Mouse (Mus musculus): Measurements from ENCODE around the gene Gm20431.

The Gm20431 gene

GRCm38 (mm10) chr2:167602364-167602763, 58.9 kb downstream of the Gm20431 start:
- DNase-seq (ENCODE audit: low spot score in 2 of 2) = no peak

DNA sequence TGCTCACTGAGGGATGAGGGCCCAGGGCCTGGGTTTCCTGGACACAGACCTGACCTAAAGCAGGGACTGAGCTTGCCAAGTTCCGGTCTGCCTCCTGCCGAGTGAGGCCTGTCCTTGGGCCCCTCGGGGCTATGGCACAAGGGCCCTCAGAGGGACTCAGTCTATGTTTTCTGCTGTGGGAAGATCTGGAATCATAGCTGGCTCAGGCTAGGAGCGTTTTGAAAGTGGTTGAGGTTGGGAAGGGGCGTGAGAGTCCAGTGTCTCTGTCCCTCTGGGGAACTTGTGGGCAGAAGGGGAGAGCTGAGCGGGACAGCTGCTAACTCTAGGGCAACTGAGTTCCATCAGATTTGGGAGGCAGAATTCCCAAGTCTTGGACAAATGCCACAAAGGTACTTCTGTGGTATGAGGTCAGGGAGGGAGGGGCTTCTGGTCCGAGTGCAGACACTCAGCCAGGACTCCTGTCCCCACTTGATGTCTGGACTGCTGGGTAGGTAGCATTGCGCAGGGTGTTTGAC, 60.8 kb downstream of the Gm20431 start:
- DNase-seq (ENCODE audit: low spot score in 2 of 2) = no peak

- DNase-seq (ENCODE audit: low spot score in 2 of 2) = no peak
Measured at GRCm38 (mm10) chr2:167599917-167600316, 61.4 kb downstream of the Gm20431 start.

- no peak for DNase-seq (ENCODE audit: low spot score in 2 of 2)
Measured at GRCm38 (mm10) chr2:167599195-167599594, 62.1 kb downstream of the Gm20431 start.

- no peak for DNase-seq (ENCODE audit: low spot score in 2 of 2)
Measured at GRCm38 (mm10) chr2:167597492-167598186, 63.7 kb downstream of the Gm20431 start.

DNA sequence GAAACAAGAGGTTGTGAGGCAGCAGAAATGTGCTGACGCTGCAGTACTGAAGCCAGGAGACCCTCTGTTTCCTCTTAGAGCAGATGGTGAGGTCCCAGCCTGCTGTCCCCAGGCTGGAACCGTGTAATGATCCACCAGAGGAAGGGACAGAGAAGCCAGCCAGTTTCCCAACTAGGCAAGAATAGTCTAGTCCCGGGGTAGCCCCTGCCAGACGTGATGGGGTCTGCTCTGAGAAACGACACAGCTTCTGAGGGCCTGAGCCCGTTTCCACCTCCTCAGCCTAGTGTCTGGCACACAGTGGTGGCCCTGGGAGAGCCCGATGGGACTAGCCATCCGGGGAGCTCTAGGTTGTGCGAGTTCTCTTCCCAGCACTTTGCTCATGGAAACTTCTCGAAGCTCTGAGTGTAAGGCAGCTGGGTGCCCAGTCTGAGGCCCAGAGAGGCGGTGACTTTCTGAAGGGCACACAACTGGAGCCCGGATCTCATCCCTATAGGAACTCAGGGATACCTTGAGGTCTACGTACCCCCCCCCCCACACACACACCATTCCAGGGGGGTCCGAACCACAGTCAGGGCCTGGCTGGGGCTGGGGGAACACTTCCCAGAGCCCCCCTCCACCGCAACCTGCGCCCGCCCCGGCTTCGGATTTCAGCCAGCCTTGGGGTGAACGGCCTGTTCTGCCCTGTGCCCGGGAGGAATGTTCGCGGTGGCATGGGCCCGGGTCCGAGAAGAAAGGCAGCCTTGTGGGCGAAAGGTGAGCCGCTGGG, 64.4 kb downstream of the Gm20431 start:
- no peak for DNase-seq (ENCODE audit: low spot score in 2 of 2)

DNA sequence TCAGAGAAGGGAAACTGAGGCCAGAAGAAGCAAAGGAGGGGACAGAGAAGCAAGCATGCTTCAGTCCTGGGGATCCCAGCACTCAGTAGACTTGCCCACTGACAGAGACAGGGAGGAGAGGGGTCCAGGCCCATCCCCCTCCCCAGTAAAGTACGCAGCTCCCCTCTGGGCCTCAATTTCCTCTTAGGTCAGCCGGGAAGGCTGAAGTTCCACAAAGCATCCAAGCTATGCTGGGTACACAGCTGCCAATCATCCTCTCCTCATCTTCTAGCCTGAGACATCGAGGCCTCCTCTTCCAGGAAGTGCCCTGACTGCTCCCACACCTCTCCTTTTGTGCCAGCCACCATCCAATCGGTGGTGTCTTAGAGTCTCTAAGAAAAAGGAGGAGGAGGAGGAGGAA, 65.0 kb downstream of the Gm20431 start:
- no peak for DNase-seq (ENCODE audit: low spot score in 2 of 2)

GRCm38 (mm10) chr2:167595761-167596171, 65.5 kb downstream of the Gm20431 start:
- DNase-seq (ENCODE audit: low spot score in 2 of 2) = no peak

DNA sequence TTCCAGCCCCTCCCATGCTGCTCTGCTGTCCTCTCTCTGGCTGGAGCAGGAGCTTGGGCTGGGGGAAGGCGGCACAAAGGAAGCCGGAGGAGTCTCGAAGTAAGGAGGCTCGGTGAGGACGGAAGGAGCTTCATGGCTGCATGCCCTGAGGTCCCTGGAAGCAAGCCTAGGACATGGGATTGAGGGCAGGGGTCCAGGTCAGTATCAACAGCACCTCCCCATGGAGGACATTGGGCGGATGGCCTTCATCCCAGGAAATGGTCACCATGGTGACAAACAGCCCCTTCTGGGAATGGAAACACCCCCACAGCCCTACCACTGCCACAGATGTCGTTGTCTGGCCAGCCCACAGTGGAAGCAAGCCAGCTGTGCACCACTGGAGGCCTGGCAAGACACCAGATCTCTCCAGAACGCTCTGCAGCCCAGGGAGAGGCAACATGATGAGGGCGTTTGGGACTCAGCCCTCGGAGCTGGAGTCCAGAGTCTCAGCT, 66.8 kb downstream of the Gm20431 start:
- DNase-seq (ENCODE audit: low spot score in 2 of 2) = peak in 1 of 2 experiments; percentile 42

DNA sequence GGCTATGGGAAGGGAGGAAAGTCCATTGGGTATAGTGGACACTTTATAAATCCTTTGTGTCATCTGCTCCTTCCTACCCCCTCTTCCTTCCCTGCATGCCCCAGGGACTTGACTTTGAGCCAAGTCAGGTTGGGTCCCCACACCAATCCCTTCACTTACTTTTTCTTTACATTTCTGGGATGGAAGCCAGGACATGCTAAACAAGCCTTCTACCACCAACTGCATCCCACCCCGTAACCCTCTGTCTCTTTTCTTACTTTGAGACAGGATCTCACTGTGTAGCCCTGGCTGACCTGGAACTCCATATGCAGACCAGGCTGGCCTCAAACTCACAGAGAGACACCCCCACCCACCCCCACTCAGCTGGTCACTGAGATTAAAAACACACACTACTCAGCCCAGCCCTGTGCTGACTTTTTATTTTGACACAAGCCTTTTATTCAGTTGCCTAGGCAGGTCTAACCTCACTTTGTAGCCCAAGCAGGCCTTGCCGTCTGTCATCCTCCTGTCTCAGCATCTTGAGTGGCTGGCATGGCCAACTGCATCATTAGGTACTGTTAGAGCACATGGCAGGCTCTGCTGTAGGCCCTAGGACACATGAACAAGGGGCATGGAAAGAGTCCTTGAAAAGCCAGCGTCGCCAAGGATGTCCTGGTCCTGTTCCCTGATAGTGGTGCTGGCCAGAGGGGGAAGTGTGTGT, 67.6 kb downstream of the Gm20431 start:
- no peak for DNase-seq (ENCODE audit: low spot score in 2 of 2)

DNA sequence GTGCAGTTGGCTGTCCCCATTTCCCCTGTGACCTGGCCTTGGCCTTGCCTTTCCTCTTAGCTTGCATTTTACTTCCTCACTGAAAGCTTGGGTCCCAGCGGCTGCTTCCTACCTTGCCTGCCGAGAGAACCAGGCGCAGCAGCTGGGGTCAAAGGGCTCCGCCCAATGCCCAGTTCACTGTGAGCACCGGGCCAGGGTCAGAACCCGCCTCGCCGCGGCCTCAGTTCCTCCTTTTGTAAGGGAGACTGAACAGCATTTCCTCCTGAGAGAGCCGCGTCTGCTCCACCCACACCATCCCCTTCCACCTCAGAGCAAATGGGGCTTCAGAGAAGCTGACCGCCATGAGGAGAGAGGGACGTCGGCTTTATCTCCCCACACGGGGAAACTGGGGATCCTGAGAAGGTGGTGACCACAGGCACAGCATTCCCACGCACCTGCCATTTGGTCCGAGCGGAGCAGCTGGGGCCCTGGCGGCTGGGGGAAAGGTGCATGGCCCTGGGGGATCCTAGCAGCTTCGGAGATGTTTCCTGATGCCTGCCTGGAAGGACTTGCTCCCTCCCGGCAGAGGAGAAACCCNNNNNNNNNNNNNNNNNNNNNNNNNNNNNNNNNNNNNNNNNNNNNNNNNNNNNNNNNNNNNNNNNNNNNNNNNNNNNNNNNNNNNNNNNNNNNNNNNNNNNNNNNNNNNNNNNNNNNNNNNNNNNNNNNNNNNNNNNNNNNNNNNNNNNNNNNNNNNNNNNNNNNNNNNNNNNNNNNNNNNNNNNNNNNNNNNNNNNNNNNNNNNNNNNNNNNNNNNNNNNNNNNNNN, 72.3 kb downstream of the Gm20431 start:
- DNase-seq (ENCODE audit: low spot score in 2 of 2) = peak; percentile 75 to 86

GRCm38 (mm10) chr2:167586976-167587375, 74.3 kb downstream of the Gm20431 start:
- DNase-seq (ENCODE audit: low spot score in 2 of 2) = no peak

- DNase-seq (ENCODE audit: low spot score in 2 of 2) = peak in 1 of 2 experiments; percentile 43
Measured at GRCm38 (mm10) chr2:167586041-167586440, 75.3 kb downstream of the Gm20431 start.

DNA sequence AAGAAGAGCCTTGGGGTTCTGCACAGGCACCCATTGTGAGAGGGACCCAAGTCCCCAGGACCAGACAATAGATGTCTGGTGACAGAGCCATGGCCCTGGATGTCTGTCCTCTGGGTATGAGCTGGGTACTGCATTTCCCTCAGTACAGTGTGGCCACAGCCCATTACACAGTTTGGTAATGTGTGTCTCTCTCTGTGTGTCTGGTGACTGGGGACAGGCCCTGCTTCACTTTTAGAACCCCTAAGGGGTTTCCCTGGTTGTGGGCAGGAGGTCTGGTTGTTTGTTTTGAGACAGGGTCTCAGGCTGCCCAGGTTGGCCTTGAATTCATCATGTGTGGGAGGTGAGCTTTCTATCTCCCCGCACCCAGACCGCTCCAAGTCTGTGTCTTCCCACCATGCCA, 76.0 kb downstream of the Gm20431 start:
- no peak for DNase-seq (ENCODE audit: low spot score in 2 of 2)

DNA sequence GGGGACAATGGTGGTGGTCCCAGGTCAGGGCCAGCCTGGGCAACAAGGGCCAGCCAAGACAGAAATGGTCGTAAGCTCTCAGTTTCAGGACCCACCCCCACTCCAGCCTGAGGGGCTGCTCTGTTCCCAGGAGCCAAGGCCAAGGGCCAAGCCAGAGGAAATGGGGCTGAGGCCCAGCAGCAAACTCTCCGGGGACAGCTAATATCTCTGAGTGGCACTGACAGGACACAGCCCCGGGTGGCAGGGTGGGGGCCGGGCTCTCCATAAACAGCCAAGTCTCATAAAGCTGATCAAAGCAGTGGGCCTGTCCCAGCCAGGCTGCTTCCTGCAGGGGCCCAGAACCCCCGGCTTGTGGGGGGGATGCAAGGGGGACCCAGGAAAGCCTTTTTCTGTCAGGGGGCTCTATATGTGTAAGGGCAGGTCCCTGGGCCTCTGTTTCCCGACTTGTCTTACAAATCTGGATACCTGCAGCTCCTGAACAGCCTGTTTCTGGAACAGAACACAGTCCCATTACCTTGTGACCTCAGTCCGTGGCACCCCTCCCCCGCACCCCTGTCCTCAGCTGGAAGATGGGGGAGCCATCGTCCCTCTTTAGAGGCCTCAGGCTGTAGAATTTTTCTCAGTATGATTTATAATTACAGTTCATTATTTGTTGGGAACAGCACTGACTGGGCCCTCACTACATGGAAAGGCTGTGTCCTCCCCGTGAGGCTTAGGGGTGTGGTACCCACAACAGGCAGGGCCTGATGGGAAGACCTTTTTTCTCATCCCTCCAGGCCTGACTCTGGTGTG, 77.9 kb downstream of the Gm20431 start:
- no peak for DNase-seq (ENCODE audit: low spot score in 2 of 2)

DNA sequence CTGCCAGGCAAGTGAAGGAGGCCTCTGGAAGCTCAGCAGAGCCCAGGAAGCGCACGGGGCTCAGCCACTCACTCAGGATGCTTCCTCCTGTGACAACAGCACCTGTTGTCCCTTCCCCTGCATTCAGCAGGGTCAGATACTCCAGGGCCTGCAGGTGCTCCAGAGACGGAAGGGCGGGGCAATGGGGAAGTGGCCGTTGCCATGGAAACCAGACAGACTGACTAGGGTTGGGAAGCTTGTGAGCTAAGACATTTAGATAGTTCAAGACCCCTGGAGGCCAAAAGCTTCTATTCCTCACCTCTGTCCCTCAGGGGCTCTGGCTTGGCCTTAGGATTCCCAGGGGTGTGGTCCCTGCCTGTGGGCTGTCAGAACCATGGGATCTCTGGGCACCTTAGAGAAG, 82.8 kb downstream of the Gm20431 start:
- peak in 1 of 2 experiments; percentile 63 for DNase-seq (ENCODE audit: low spot score in 2 of 2)

DNA sequence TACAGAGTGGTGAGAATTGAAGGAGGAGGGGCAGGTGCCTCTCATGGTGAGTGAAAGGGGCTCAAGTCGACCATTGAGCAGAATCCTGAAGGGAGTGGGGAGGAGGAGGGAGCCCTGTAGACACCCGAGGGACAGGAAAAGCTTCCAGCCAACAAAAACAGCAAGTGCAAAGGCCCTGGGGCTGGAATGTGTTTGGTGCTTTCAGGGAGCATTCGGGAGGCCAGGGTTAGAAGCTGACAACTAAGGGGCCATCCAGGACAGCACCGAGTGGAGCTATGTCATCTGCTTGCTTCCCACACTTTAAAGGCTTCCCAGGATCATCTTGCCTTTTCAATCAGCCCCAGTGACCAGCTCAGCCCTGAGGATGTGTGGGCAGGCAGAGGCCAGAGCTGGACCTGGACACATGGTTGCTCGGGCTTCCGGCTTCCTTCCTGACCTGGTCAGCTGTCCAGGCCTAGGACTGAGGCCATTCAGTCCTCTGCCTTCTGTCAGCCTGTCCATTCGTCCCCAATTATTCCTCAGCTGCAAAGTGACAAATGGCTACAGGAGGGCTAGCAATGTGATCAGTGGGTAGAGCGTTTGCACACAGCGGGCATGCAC, 84.0 kb downstream of the Gm20431 start:
- DNase-seq (ENCODE audit: low spot score in 2 of 2) = no peak

DNA sequence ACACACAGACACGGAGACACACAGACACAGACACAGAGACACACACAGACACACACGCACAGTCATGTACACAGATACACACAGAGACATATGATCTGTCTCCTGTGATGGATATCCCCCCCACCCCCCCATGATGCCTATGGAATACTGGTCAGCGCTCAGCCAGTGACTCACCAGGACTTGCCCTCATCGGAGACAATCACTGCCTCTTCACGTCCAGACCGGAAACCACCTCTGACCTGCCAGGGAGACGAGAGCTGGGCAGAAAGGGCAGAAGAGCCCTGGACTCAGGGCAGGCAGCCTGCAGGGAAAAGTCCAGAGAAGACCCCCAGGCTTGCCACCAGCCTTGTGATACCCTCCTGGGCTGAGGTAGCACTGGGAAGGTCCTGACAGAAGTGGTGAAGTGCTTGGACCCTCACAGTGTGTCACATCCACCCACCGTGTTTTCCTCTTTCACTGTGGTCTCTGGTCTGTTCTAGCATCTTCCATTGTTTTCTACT, 85.1 kb downstream of the Gm20431 start:
- no peak for DNase-seq (ENCODE audit: low spot score in 2 of 2)

DNA sequence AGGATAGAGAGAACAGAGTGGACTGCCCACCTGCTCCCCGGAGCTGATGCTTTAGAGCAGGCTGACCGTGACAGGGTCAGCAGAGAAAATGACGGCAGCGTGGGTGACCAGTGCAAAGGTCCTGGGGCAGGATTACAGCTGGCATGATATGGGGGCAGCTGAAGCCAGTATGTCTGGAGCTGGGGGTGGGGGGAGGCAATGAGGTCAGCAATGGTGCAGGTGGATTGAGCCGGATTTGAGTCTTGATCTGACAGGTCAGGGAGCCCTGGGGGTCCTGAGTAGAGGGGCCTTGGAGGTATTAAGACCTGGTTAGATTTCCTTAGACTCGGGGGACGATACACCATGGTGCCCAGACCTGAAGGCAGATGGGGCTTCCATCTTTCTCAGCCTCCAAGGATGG, 85.7 kb downstream of the Gm20431 start:
- DNase-seq (ENCODE audit: low spot score in 2 of 2) = no peak

GRCm38 (mm10) chr2:167574814-167575213, 86.5 kb downstream of the Gm20431 start:
- DNase-seq (ENCODE audit: low spot score in 2 of 2) = no peak
